Mouse (Mus musculus) heart, adult 2 months (tissue): ENCODE results near the gene Crebzf. TPM values are rescaled to one million over a fixed set of nuclear protein-coding genes. Genes with fewer than 3 reads are reported as not detected.

ENCODE experiments used
- DNase-seq, 2 experiments: peaks; one replicate each; pipeline ENCODE4 v3.0.0; 2021
- H3K27ac ChIP-seq: fragments of 200-600 bp; 2 replicates; pipeline ENCODE4 v1.8.1; 2022
- H3K27me3 ChIP-seq: fragments of 200-500 bp; 2 replicates; pipeline ENCODE4 v1.6.1; 2012; ENCODE audit warnings: mild to moderate bottlenecking, low read length, inconsistent platforms, mixed read lengths; ENCODE audit not compliant: control insufficient read depth, insufficient read depth
- H3K36me3 ChIP-seq: fragments of 200-500 bp; 2 replicates; pipeline ENCODE4 v1.6.1; 2012; ENCODE audit warnings: low read length, inconsistent platforms; ENCODE audit not compliant: control insufficient read depth, insufficient read depth
- H3K4me1 ChIP-seq: fragments of 200-500 bp; 2 replicates; pipeline ENCODE4 v1.6.1; 2011; ENCODE audit warnings: low read length; ENCODE audit not compliant: control insufficient read depth, insufficient read depth
- H3K4me3 ChIP-seq: fragments of 200-600 bp; 2 replicates; pipeline ENCODE4 v1.8.1; 2022
- H3K79me2 ChIP-seq: fragments of 200-500 bp; replicated peaks from 2 replicates; pipeline ENCODE4 v1.6.1; 2012; ENCODE audit warnings: mild to moderate bottlenecking, inconsistent platforms, low read length, moderate library complexity, mixed read lengths; ENCODE audit not compliant: control insufficient read depth, insufficient read depth
- H3K9ac ChIP-seq: fragments of 200-500 bp; 2 replicates; pipeline ENCODE4 v1.6.1; 2012; ENCODE audit warnings: low read depth, mild to moderate bottlenecking, control low read depth, inconsistent platforms, low read length, mixed read lengths
- CTCF ChIP-seq: fragments of 200-600 bp; IDR thresholded peaks from 2 replicates; pipeline ENCODE4 v1.8.1; 2022; ENCODE audit warnings: antibody characterized with exemption, mild to moderate bottlenecking, moderate library complexity
- EP300 ChIP-seq: fragments of 200-500 bp; IDR thresholded peaks from 2 replicates; pipeline ENCODE4 v1.6.1; 2011; ENCODE audit warnings: low read depth, low read length, control low read depth; ENCODE audit not compliant: insufficient read depth
- POLR2A ChIP-seq: fragments of 200-500 bp; IDR thresholded peaks from 2 replicates; pipeline ENCODE4 v1.6.1; 2011; ENCODE audit warnings: mild to moderate bottlenecking, low read depth, low read length, control low read depth; ENCODE audit not compliant: insufficient read depth
- WGBS: fragments of 180-500 bp; shearing (Covaris S2); methylation state at CpG from one replicate; pipeline ENCODE4 v1.1.7; 2018; 5-methylcytosine and 5-hydroxymethylcytosine counted together
- intact Hi-C: fragments of 180-260 bp; cut with DNase I; formaldehyde crosslinking; loops from one replicate; pipeline ENCODE4 v1.15.1; 2025
- polyA plus RNA-seq: library from polyadenylated mRNA; depleted of rRNA; stranded (reverse); fragments of >200 nt; gene quantifications from 2 replicates; pipeline ENCODE4 v1.2.3, GENCODE M21; 2012
- total RNA-seq, 2 experiments: library from RNA; stranded (reverse); gene quantifications; 2 replicates each; pipeline ENCODE4 v1.2.3; 2021

The Crebzf gene
- total and polyA plus RNA-seq, 3 experiments: 12.3 to 20.4 (median 18.0) TPM

DNA sequence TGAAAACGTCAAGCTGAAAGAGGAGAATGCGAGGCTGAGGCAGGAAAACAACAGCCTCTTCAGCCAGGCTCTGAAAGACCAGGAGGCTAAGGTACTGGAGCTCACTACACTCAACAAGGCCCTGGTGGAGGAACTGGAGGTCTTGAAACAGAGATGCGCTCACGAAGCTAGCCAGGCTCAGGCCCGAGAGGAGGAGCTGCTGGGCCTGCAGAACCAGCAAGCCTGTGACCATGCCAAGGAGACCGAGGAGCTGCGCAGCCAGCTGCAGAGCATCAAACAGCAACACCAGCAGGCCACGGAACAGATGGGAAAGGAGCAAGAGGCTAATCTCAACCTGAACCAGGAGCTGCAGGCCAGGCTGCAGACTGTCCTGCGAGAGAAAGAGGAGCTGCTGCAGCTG lies 15.5 kb upstream of the Crebzf start:
- intact Hi-C loops: loop anchor here (2.0 to 10.0 kb wide), 2 partner anchors 30 to 122 kb away; partner anchors contain the start of genes Sytl2 and Tmem126a

DNA sequence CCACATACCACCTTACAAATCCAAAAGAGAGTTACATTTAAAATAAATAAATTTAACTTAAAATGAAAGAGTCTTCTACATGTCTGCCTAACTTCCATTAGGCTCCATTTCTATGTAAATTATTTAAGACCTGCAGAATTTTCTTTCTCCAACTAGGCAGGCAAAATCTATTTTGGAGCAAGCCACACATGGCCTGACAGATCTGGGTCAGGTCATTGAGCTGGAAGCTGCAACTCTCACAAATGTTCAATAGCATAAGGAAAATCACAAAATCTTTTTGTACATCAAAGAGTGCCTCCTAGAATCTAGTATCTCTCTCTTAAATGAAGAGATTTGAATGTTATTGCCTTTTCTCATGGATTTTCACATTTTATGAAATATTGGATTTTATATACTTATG lies 10.3 kb upstream of the Crebzf start:
- H3K27ac ChIP-seq: no peak overlapping the region
- no peak for TF ChIP-seq CTCF
- no peak for TF ChIP-seq POLR2A
- TF ChIP-seq EP300: no peak
- H3K27me3 ChIP-seq: no peaks in the 10 kb centered on the region; the same call in 1 of the 2 replicates
- no peaks in the 10 kb centered on the region for H3K36me3 ChIP-seq
- no peaks in the 10 kb centered on the region for H3K79me2 ChIP-seq
- no peak overlapping the region for H3K9ac ChIP-seq
- intact Hi-C loops: no loop called here
- H3K4me3 ChIP-seq: no peak overlapping the region
- no peaks in the 10 kb centered on the region; the same call in 1 of the 2 replicates for H3K4me1 ChIP-seq
- no peak for DNase-seq

More for the DNA sequence above, 15.5 kb upstream of the Crebzf start:
- Histone ChIP-seq H3K4me1 (no peaks in the 10 kb centered on the region; the same call in 1 of the 2 replicates), H3K79me2 (no peaks in the 10 kb centered on the region), H3K4me3 (peak overlapping the region; percentile 63), H3K9ac (no peak overlapping the region), H3K36me3 (no peaks in the 10 kb centered on the region), H3K27ac (no peak overlapping the region), H3K27me3 (no peaks in the 10 kb centered on the region; the same call in 1 of the 2 replicates)
- TF ChIP-seq EP300: no peak
- no peak for TF ChIP-seq POLR2A
- no peak for TF ChIP-seq CTCF
- 45% methylated on average over 9 of the region's 9 CpGs for WGBS
- DNase-seq: peak; percentile 39 to 41

DNA sequence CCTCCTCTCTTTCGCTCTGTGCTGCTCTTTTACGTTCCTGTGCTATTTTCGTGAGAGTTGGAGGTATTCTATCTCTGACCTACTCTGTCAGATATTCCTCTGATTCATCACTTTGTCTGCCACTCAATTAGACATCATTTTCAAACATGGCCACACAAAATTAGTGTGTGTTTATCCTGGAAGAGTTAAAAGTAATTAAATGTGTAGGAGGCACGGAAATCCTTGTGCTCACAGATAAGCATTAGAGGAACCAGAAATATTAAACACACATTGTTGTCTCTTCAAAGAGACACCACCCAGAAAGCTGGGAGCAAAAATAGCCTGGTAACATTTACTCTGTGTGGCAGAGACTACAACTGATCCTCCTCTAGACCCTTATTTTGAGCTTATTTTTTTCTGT lies 2.5 kb upstream of the Crebzf start:
- Histone ChIP-seq H3K27me3 (no peaks in the 10 kb centered on the region), H3K4me1 (peaks cover 2% of the 10 kb centered on the region), H3K4me3 (no peak overlapping the region), H3K27ac (no peak overlapping the region), H3K9ac (no peak overlapping the region), H3K79me2 (peaks cover 6% of the 10 kb centered on the region; the same call in 1 of the 2 replicates), H3K36me3 (peaks cover 3% of the 10 kb centered on the region)
- WGBS: 78% methylated on average over 4 of the region's 4 CpGs
- TF ChIP-seq POLR2A (no peak), CTCF (no peak), EP300 (no peak)
- intact Hi-C loops: no loop called here
- no peak for DNase-seq

DNA sequence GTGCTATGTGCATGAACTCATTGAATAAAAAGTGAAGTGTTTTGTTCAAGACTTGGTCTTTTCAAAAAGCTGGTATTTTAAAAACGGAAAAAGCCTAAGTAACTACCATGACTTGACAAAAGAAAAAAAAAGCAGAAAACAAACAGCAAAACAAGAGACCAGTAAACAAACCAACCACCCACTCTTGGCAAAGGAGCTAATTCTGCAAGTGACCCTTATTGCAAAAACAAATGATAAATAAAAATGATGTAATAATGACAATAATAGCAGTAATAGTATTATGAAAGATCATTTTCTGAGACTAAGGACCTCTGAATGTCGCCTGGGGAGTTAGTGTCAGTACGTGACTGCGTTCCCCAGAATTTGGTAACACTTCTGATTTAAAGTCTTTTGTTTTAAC lies 459 bp upstream of the Crebzf start:
- WGBS: 12% methylated on average over 4 of the region's 4 CpGs
- TF ChIP-seq CTCF: no peak
- no peak for TF ChIP-seq POLR2A
- TF ChIP-seq EP300: no peak

GRCm38 (mm10) chr7:90443101-90444091 lies 867 bp downstream of the Crebzf start:
- Histone ChIP-seq H3K9ac (peak overlapping the region; percentile 98), H3K27ac (peak overlapping the region; percentile 91), H3K4me1 (peaks cover 4% of the 10 kb centered on the region), H3K4me3 (peak overlapping the region; percentile 91), H3K36me3 (peaks cover 18% of the 10 kb centered on the region), H3K27me3 (no peaks in the 10 kb centered on the region), H3K79me2 (peaks cover 6% of the 10 kb centered on the region; the same call in 1 of the 2 replicates)
- peak; percentile 80 to 86 for DNase-seq
- intact Hi-C loops: loop anchor here (1.0 kb wide), 2 partner anchors 13 to 33 kb away; partner anchors contain the start of genes Dlg2 and Tmem126b
- TF ChIP-seq CTCF (peak; percentile 75), POLR2A (no peak)
- under 1% methylated on average over 122 of the region's 123 CpGs for WGBS

More for the DNA sequence above, 459 bp upstream of the Crebzf start:
- peaks cover 3% of the 10 kb centered on the region for H3K4me1 ChIP-seq
- peak overlapping the region; percentile 91 for H3K27ac ChIP-seq
- peaks cover 10% of the 10 kb centered on the region for H3K36me3 ChIP-seq
- H3K9ac ChIP-seq: peak overlapping the region; percentile 55
- H3K79me2 ChIP-seq: peaks cover 6% of the 10 kb centered on the region; the same call in 1 of the 2 replicates
- no peaks in the 10 kb centered on the region for H3K27me3 ChIP-seq
- H3K4me3 ChIP-seq: peak overlapping the region; percentile 91
- no peak for DNase-seq
- intact Hi-C loops: no loop called here

DNA sequence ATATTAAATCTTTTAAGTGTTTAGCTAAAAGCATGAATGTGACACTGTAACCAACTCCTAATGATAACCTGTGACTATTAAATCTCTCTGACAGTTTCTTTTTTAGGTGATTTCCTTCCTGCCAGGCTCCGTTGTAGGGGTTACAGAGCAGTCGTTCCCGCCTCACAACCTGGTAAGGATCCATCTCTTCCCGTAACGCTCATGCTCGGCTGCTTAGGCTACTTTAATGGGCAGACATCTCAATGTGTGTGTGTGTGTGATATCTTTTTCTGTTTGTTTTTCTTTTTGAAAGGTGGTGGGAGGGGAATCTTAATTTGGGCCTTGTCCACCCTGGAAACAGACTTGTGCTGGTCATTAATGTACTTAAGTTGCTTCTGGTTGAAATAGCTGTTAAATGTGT lies 1.7 kb downstream of the Crebzf start:
- H3K27me3 ChIP-seq: no peaks in the 10 kb centered on the region
- H3K4me1 ChIP-seq: peaks cover 4% of the 10 kb centered on the region
- DNase-seq: no peak
- whole genome bisulfite sequencing: 2% methylated on average over 6 of the region's 6 CpGs
- TF ChIP-seq POLR2A (no peak), EP300 (no peak), CTCF (no peak)
- peaks cover 22% of the 10 kb centered on the region for H3K36me3 ChIP-seq
- H3K4me3 ChIP-seq: peak overlapping the region; percentile 91
- H3K9ac ChIP-seq: peak overlapping the region; percentile 59
- peak overlapping the region; percentile 91 for H3K27ac ChIP-seq
- peaks cover 6% of the 10 kb centered on the region; the same call in 1 of the 2 replicates for H3K79me2 ChIP-seq
- intact Hi-C loops: loop anchor here (1.0 kb wide), 2 partner anchors 12 to 32 kb away; partner anchors contain the start of genes Dlg2 and Tmem126b
